Mouse (Mus musculus): ENCODE results near the gene Ppp1r12b. TPM values are rescaled to one million over a fixed set of nuclear protein-coding genes. Genes with fewer than 3 reads are reported as not detected.
A peak's percentile ranks its signal among the peaks of the same experiment; 100 is the strongest.

Ppp1r12b gene
- polyA plus RNA-seq, 1 experiment from 2014 or later: 5.0 TPM

DNA sequence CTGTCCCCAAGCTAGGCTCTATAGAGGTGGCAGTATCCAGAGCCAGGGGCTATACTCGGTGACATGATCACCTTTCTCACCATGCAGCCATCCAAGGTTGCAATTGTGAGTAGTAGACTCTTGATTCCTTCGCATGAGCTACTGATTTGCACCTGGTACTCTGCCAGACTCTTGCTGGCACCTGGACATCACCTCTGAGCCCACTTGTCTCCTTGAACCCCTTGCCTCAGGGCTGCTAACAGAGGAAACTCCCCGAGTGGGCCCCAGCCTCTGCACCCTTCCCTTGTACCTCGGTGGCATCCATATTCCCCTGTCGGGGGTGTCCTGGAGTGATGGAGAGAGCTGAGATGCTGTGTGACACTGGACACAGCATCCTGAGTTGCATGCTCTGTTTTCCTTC, 234.3 kb downstream of the Ppp1r12b start:
- 83% methylated on average over 5 of the region's 5 CpGs for WGBS

DNA sequence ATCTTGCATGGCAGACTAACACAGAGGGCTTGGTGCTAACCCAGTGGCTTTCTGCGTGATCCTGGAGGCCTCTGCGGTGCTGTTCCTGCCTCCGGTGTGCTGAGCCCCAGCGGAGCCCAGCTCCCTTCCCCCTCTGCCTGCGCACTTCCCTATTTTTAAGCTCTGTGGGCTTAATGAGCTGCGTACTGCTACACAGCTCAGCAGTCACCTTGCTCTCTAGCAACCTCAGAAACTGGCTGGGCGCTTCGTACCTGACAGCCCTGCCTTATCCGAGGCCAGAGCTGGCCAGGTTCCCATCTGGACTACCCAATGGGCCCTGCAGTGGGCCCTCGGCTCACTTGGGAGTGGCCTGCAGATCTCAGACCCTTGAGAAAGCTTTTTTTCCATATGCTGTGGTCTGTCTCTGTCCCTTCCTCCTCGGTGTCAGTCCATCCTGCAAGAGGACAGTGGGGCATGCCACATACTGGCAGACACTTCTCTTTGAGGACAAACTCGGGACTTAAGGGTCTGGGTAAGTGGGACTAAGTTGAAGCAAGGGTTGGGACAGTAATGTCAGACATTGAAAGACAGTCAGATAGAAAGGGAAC, 235.9 kb downstream of the Ppp1r12b start:
- no peak for DNase-seq (ENCODE audit: low spot score)
- H3K36me3 ChIP-seq (replicated peaks): no peaks in the 10 kb centered on the region
- no peaks in the 10 kb centered on the region for H3K9me3 ChIP-seq
- peaks cover 16% of the 10 kb centered on the region for H3K4me1 ChIP-seq
- no peak overlapping the region for H3K27ac ChIP-seq (replicated peaks)
- H3K4me3 ChIP-seq: no peak overlapping the region
- peaks cover 33% of the 10 kb centered on the region for H3K27me3 ChIP-seq (replicated peaks; ENCODE audit: low read depth, poor library complexity, severe bottlenecking)
- WGBS: 51% methylated on average over 12 of the region's 12 CpGs

More for the DNA sequence above, 234.3 kb downstream of the Ppp1r12b start:
- H3K27ac ChIP-seq (replicated peaks): no peak overlapping the region
- no peaks in the 10 kb centered on the region for H3K9me3 ChIP-seq
- H3K4me1 ChIP-seq: peaks cover 12% of the 10 kb centered on the region
- DNase-seq (ENCODE audit: low spot score): no peak
- no peak overlapping the region for H3K4me3 ChIP-seq
- H3K36me3 ChIP-seq (replicated peaks): no peaks in the 10 kb centered on the region
- peaks cover 22% of the 10 kb centered on the region; the same call in 1 of the 2 replicates for H3K27me3 ChIP-seq (replicated peaks; ENCODE audit: low read depth, poor library complexity, severe bottlenecking)

DNA sequence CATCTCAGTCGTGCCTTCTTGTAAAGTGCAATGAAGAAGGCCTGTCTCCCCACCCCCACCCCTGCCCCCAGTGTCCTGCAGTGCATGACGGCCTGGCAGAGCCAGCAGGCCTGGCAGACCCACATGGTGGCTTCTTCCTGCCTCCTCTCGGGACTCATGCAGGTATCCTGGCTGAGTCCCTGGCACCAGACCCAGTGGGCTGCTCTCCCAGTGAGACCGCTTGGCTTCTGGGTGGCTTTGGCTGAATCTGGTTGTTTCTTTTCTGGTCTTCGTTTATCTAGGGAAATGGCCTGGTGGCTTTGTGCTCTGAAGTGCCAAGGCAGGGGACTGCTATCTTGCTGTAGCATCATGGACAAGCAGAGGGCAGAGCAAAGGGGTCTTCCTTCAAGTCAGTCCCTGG, 240.7 kb downstream of the Ppp1r12b start:
- peaks cover 39% of the 10 kb centered on the region for H3K4me1 ChIP-seq
- no peaks in the 10 kb centered on the region for H3K36me3 ChIP-seq (replicated peaks)
- peaks cover 73% of the 10 kb centered on the region for H3K27me3 ChIP-seq (replicated peaks; ENCODE audit: low read depth, poor library complexity, severe bottlenecking)
- no peak overlapping the region for H3K27ac ChIP-seq (replicated peaks)
- H3K9me3 ChIP-seq: no peaks in the 10 kb centered on the region
- WGBS: 73% methylated on average over 5 of the region's 5 CpGs
- no peak for DNase-seq (ENCODE audit: low spot score)
- H3K4me3 ChIP-seq: no peak overlapping the region

DNA sequence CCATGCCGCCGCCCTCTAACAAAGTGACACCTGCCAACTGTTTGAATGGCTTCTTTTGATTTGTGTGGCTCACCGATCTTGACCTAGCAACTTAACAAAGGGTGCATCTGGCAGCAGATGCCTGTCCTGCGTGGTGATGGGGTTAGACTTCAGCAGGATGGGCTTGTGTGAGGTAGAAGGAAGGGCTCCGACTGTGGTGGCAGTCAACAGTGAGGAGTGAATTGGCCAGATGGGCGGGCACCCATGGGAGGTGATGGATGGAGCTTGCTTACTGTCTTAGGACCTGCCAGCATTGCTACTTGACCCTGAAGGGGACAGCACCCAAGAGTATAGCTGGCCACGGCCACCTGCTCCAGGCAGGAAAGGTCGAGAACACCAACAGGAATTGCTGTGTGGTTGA, 241.6 kb downstream of the Ppp1r12b start:
- Histone ChIP-seq H3K4me1 (peaks cover 41% of the 10 kb centered on the region), H3K27me3 (replicated peaks; ENCODE audit: low read depth, poor library complexity, severe bottlenecking) (peaks cover 75% of the 10 kb centered on the region), H3K4me3 (no peak overlapping the region), H3K36me3 (replicated peaks) (no peaks in the 10 kb centered on the region), H3K27ac (replicated peaks) (peak overlapping the region; percentile 57; the same call in 1 of the 2 replicates), H3K9me3 (no peaks in the 10 kb centered on the region)
- DNase-seq (ENCODE audit: low spot score): no peak
- WGBS: 63% methylated on average over 8 of the region's 8 CpGs

DNA sequence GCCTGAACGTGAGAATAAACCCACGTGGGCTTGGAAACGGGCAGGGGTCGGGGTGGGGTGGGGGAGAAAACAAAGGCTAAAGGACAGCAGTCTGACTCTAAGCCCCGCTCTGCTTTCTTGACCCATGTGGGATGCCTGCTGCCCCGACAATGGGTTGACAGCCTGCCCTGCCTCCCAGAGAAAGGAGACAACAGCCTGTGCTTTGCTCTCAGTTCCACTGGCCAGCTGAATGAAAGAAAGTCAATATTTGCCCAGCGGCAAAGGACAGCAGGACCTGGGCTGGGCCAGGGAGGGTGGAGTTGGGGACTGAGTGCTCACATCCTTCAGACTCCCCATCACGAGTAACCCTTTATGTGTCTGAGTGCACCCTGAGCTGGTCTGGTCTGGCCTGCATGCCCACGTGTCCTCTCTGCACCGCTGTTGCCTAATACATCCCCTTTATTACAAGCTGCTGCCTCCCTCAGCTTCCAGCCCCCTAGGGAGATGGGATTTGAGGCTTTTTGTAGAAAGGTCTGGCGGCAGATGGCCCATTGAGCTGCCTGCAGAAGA, 242.2 kb downstream of the Ppp1r12b start:
- peaks cover 82% of the 10 kb centered on the region for H3K27me3 ChIP-seq (replicated peaks; ENCODE audit: low read depth, poor library complexity, severe bottlenecking)
- WGBS: 12% methylated on average over 11 of the region's 11 CpGs
- H3K27ac ChIP-seq (replicated peaks): peak overlapping the region; percentile 48; the same call in 1 of the 2 replicates

DNA sequence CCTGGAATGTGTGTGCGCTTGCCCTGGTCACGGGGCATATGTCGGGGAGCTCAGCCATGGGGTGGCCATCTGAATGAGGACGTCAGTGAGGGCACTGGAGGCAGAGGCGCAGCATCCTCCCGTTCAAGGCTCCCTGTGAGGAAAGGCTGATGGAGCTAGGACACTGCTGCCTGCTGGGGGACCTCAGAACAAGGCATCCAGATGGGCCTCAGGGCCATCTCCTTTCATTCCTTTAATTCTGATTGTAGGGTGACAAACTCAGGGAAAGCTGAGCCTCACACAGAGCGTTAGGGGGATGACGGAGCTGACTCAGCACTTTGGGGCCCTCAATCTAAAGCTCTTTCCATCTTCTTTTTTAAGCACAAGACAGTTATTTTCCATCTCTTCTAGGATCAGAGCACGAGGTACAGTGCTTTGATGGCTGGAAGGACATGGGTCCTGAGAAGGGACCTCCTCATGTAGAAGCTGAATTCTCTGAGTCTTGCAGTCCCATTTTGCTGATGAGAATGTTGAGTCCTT, 242.9 kb downstream of the Ppp1r12b start:
- no peaks in the 10 kb centered on the region for H3K9me3 ChIP-seq
- no peak for DNase-seq (ENCODE audit: low spot score)
- peaks cover 88% of the 10 kb centered on the region for H3K27me3 ChIP-seq (replicated peaks; ENCODE audit: low read depth, poor library complexity, severe bottlenecking)
- H3K4me1 ChIP-seq: peaks cover 47% of the 10 kb centered on the region
- no peak overlapping the region; the same call in 1 of the 2 replicates for H3K27ac ChIP-seq (replicated peaks)
- no peaks in the 10 kb centered on the region for H3K36me3 ChIP-seq (replicated peaks)
- 81% methylated on average over 9 of the region's 9 CpGs for WGBS
- no peak overlapping the region for H3K4me3 ChIP-seq

More for the DNA sequence above, 242.2 kb downstream of the Ppp1r12b start:
- no peak for DNase-seq (ENCODE audit: low spot score)
- peaks cover 42% of the 10 kb centered on the region for H3K4me1 ChIP-seq
- H3K36me3 ChIP-seq (replicated peaks): no peaks in the 10 kb centered on the region
- no peaks in the 10 kb centered on the region for H3K9me3 ChIP-seq
- no peak overlapping the region for H3K4me3 ChIP-seq

DNA sequence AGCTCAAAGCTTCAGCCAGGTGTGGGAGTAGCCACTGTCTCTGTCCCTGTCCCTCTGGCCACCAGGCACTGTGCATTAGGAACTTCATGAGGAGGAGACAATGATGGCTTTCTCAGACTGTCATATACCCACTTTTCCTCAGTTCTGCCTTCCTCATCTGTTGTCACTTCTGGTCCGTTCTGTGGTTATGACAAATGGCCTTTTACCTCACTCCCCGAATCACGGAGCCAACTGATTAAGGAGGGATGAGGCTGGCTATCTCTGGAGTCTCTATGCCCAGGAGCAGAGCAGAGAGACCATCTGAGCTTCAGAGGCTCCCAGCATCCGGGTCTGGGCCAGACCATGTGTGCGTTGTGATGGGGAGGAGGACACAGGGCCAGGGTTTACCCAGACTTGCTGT, 244.1 kb downstream of the Ppp1r12b start:
- no peak for DNase-seq (ENCODE audit: low spot score)
- Histone ChIP-seq H3K27me3 (replicated peaks; ENCODE audit: low read depth, poor library complexity, severe bottlenecking) (peaks cover 93% of the 10 kb centered on the region), H3K4me3 (no peak overlapping the region), H3K4me1 (peaks cover 47% of the 10 kb centered on the region), H3K36me3 (replicated peaks) (no peaks in the 10 kb centered on the region), H3K27ac (replicated peaks) (peak overlapping the region; percentile 24; the same call in 1 of the 2 replicates), H3K9me3 (no peaks in the 10 kb centered on the region)
- 80% methylated on average over 5 of the region's 5 CpGs for WGBS

DNA sequence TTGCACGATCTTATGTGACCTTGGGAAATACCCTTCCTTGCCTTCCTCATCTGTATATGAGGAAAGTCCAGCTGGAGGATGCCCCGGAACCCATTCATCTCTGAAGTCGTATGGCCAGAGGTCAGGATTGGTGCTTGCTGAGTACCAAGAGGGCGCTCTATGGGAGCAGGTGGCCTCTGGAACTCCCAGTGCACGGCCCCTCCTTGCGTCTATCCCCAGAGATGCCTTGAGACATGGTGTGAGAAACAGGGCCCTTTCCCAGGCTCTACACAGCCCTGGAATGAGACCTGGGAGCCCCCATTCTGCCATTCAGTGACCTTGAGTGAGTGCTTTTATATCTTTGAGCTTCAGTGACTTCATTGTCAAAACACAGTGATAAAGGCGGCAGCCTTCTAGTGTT, 244.7 kb downstream of the Ppp1r12b start:
- Histone ChIP-seq H3K4me1 (peaks cover 47% of the 10 kb centered on the region), H3K27me3 (replicated peaks; ENCODE audit: low read depth, poor library complexity, severe bottlenecking) (peaks cover 98% of the 10 kb centered on the region), H3K36me3 (replicated peaks) (no peaks in the 10 kb centered on the region), H3K27ac (replicated peaks) (no peak overlapping the region), H3K9me3 (no peaks in the 10 kb centered on the region), H3K4me3 (peak overlapping the region; percentile 66; the same call in 1 of the 2 replicates)
- WGBS: 62% methylated on average over 7 of the region's 7 CpGs
- no peak for DNase-seq (ENCODE audit: low spot score)

DNA sequence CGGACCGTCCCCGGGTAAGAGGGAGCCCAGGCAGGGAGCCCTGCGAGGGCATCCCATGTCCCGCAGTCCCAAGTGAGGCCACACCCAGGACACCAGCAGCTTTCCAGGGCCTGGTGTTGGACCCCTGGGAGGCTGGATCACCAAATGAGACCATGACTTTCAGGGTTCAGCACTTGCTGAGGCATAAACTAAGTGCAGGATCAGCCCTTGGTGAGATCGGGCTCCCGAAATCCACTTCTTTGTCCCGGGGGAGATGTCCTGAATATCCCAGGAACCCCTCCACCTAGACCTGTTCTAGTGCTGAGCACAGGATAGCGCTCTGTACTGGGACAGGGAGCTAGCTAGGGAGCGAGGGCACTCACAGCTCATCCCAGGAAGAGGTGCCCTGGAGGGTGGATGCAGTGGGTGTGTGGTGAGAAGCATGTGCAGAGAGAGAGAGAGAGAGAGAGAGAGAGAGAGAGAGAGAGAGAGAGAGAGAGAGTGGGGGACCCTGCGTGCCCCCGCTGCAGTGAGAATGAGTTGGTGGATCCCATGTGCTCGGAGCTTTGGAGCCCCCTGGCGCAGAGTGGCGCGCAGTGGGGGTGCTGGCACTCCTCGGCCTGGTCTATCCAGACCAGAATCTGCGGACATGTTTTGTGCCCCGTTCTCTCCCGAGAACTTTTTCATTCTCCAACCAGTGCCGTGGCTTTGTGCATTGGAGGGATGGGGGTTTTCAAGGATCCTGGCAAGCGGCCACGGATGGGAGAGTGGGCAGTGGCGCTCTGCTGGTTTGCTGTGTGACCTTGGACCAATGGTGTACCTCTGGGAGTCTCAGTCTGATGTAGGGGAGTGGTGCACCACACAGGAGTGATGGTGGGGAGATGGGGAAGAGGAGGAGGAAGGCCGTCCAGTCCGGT, 246.1 kb downstream of the Ppp1r12b start:
- DNase-seq (ENCODE audit: low spot score): no peak
- Histone ChIP-seq H3K4me1 (peaks cover 51% of the 10 kb centered on the region), H3K27ac (replicated peaks) (peak overlapping the region; percentile 85), H3K4me3 (peak overlapping the region; percentile 66), H3K36me3 (replicated peaks) (no peaks in the 10 kb centered on the region), H3K27me3 (replicated peaks; ENCODE audit: low read depth, poor library complexity, severe bottlenecking) (peaks cover 99% of the 10 kb centered on the region), H3K9me3 (no peaks in the 10 kb centered on the region)
- WGBS: 11% methylated on average over 26 of the region's 26 CpGs

DNA sequence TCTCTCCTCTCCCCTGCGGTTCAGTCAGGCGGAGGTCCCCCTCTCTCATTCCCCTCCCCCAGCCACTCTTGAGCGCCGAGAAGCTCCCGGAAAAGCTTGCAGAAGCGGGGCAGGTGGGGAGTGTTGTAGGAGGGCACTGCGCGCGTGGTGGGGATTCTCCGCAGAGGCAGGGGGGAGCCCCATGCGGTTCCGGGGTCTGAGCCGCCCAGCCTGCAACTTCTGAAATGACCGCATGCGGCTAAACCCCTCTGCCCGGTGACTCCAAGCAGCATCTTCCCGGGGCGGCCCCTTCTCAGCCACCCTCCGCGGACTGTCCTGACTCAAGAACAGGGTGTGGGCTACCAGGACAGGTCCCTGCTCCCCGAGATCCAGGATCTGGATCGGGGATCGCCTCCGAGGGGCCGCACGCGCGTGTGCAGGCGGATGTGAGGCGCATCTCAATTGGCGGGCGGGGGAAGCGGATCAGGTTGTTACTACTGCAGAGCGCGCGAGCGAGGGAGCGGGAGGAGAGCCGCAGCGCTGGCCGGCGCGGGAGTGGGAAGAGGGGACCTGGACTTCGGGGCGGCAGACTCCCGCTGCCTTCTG, 246.8 kb downstream of the Ppp1r12b start:
- H3K27me3 ChIP-seq (replicated peaks; ENCODE audit: low read depth, poor library complexity, severe bottlenecking): peaks cover 99% of the 10 kb centered on the region
- no peaks in the 10 kb centered on the region for H3K36me3 ChIP-seq (replicated peaks)
- peaks cover 45% of the 10 kb centered on the region for H3K4me1 ChIP-seq
- H3K4me3 ChIP-seq: peak overlapping the region; percentile 66
- DNase-seq (ENCODE audit: low spot score): peak; percentile 76
- under 1% methylated on average over 46 of the region's 46 CpGs for WGBS
- no peaks in the 10 kb centered on the region for H3K9me3 ChIP-seq
- peak overlapping the region; percentile 85 for H3K27ac ChIP-seq (replicated peaks)

DNA sequence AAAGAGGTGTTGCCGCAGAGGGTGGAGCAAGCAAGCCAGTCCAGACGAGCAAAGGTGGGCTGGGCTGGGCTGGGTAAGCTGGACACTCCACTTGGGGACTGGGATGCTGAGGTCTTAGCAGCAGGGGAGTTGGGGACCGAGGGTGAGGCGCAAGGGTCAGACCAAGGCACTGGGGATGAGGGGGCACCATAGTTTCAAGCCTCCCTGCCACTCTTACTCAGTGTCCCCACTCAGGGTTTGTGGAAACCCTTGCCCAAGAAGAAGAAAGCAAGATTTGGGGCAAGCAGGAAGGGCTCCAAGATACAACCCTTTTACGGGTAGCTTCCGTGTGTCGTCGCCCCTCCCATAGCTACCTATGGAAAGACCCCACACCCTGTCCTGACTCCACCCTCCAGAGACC, 247.5 kb downstream of the Ppp1r12b start:
- H3K4me1 ChIP-seq: peaks cover 44% of the 10 kb centered on the region
- peak overlapping the region; percentile 66 for H3K4me3 ChIP-seq
- 8% methylated on average over 8 of the region's 8 CpGs for WGBS
- H3K36me3 ChIP-seq (replicated peaks): no peaks in the 10 kb centered on the region
- H3K27ac ChIP-seq (replicated peaks): peak overlapping the region; percentile 85
- no peaks in the 10 kb centered on the region for H3K9me3 ChIP-seq
- H3K27me3 ChIP-seq (replicated peaks; ENCODE audit: low read depth, poor library complexity, severe bottlenecking): peaks cover 97% of the 10 kb centered on the region
- no peak for DNase-seq (ENCODE audit: low spot score)

DNA sequence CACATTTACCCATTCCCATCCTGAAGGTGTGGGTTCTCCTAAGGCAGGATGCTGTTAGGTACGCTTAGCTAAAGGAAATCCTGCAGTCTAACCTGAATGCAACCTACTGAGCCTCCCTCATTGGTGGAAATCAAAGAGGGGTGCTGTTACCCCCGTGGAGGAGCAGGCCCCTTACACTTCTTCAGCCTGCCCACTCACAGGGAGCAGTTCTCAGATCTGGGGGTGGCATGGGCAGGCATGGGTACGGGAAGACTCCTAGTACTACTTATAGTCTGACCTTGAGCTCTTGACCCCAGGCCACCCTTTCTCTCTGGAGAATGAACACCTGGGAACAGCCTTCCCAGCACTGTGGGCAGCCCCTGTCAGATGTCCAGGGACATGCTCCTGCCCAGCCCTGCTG, 248.2 kb downstream of the Ppp1r12b start:
- Histone ChIP-seq H3K27me3 (replicated peaks; ENCODE audit: low read depth, poor library complexity, severe bottlenecking) (peaks cover 92% of the 10 kb centered on the region), H3K27ac (replicated peaks) (no peak overlapping the region), H3K9me3 (no peaks in the 10 kb centered on the region), H3K4me3 (no peak overlapping the region), H3K36me3 (replicated peaks) (no peaks in the 10 kb centered on the region), H3K4me1 (peaks cover 49% of the 10 kb centered on the region)
- no peak for DNase-seq (ENCODE audit: low spot score)
- 72% methylated on average over 3 of the region's 3 CpGs for WGBS
